Mouse (Mus musculus) layer of hippocampus, postnatal 36 days (tissue): ENCODE data around the gene Scgb3a1. TPM values are rescaled to one million over a fixed set of nuclear protein-coding genes. Genes with fewer than 3 reads are reported as not detected.

ENCODE experiments used
- DNase-seq, 2 experiments: peaks; one replicate each; pipeline ENCODE4 v3.0.0; 2022
- total RNA-seq, 2 experiments: library from RNA; stranded (reverse); gene quantifications; 2 replicates each; pipeline ENCODE4 v1.2.3; 2021

Scgb3a1 gene
- total RNA-seq, 2 experiments from 2014 or later = not detected

DNA sequence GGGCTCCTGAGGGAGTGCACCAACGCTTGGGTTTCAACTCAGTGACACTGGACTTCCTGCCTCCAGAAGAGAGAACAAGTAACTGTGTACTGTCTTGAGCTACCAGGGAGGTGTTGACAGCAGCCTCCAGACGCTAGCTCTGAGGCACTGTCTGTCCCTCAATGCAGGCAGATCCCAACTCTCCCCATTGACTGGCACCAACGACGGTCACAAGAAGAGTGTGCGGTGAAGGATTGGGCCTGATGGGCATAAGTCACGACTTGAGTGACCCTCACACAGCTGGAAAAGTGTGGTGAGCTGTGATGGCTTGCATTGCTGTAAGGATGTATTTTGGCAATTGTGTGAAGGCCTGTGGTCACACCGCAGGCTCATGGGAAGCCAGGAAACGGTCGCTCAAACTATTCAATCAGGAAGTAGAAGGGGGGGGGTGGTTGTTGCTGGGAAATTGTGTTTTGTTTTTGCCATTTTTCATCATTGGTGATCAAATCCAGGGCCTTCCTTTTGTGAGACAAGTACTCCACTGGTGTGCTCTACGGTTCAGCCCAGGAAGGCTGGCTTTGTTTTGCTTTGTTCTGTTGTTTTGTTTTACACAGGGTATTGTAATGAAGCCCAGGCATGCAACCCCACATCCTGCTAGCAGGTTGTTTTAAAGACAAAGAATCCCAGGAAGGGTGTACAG lies 4.5 kb upstream of the Scgb3a1 start:
- DNase-seq = no peak

DNA sequence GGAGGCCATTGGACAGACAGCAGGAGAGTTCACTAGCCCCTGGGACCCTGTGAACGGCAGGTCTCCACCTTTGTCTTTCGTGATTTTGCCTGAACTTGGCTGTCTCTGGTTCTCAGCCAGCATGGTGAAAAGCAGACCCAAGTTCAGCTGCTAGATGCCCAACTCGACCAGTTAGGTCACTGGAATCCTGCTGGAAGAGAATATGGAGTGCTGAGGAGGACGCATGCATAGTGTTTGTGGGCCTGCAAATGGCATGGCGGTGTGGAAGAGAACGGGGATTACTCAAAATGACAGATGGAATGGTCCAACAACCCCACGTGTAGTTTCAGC lies 4.0 kb upstream of the Scgb3a1 start:
- no peak for DNase-seq

DNA sequence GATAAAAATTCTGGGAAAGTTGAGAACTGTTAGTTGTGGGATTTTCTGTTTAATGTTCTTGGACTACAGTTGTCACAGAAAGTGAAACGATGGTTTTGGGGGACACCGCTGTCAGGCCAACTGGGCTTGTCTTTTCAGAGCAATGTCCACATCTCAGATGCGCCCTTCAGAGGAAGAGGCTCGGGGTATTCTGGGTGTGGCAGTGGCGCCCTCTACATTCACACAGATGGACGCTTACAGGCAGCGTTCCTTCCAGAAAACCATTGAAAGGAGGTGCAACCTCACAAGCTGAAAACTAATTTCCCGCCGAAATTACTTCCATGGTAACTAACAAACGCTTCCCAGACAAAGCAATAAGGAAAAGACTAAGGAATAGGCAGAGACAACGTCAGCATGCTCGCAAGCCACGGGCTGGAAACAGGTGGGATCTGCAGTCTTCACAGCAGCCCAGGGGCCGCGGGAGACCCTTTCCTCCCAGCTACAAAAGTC lies 1.1 kb upstream of the Scgb3a1 start:
- no peak for DNase-seq

DNA sequence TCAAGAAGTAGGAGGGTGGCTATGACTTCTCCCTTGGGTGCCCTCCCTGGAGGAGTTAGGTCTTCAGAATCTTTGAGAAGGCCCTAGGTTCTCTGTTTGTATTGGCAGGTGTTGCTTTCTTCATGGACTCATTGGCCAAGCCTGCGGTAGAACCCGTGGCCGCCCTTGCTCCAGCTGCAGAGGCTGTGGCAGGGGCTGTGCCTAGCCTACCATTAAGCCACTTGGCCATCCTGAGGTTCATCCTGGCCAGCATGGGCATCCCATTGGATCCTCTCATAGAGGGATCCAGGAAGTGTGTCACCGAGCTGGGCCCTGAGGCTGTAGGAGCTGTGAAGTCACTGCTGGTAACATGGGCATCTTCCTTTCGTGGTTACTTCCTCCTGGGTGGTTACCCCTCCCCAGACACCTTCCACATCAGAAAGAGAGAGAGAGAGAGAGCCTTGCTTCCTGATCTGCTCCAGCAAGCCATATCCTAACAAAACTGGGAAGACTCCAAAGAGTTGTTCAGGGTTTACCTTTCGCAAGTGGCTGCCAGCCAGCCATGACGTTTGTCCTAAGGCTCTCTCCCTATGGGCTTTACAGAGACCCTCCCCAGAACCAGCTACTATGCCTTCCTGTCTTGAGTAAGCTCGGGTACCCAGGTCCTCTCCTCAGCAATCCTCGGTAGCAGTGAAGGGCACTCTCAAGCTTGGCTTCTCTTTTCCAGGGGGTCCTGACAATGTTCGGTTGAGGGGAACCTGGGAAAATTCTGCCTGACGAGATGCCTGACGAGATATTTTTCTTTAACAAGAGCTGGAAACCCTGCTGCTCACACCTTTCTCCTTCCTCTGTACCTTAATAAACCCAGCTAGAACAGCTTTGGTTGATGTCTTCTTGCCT lies 1.1 kb downstream of the Scgb3a1 start:
- no peak for DNase-seq

DNA sequence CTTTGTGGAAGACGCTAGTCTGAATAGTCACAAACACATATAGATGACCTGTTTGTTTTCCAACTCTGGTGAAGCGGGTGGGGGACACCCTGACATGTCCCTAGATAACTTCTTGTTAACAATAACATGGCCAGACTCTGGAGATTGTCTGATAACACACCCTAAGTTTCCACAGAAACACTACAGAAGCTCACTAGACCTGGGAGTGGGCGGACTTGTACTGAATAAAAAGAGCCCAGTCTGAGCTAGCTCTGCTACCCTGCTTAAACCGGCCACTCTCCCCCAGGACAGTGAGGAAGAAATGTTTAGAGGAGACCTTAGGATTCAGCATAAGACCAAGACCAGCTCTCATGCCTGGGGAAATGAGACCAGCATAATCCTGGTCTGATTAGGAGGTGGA lies 2.1 kb downstream of the Scgb3a1 start:
- no peak for DNase-seq

DNA sequence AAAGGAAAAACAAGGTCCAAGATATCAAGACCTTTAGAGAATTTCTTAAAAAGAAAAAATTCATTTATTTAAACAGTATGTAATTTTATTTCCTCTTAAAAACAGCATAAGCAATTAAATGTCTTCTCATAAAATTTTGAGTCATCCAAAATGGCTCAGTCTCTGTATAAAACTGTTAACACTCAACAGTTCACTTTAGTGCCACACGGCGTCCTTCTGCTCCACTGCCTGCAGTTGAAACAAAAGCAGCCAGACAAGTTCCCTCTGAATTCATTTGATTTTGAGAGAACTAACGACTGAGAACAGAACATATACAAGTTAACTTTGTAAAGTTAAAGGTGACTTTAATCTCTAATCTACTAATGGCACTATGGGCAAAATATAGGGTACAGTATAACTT lies 10.0 kb downstream of the Scgb3a1 start:
- no peak for DNase-seq

DNA sequence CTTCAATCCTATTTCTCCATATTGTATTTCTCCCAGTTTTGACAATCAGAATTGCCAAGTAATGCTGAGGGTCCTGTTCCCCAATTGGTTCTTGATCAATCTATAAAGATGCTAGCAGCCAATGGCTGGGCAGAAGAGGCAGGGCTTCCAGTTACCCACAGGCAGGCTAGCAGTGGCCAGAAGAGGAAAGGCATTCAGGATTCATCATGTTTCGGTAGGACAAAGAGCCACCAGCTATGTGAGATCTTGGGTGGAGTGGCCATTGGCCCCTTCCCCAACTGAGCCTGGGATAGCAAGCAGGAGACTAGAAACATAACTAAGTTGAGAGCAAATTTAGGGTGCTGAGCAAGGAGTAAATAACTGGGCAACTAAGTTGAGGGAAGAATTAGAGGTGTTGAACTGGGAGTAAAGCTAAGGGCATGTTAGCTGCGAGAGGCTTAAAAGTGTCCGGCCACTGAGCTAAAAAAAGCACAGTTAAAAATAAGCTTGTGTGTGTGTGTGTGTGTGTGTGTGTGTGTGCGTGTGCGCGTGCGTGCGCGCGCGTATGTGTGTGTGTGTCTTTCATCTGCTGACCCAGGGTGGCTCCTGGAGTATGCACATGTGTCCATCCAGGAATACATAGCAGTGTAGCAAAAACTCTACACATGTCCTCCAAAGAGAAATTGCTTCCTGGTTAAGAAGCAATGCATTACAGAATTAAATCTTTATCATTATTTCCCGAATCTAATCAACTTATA lies 21.0 kb downstream of the Scgb3a1 start:
- no peak for DNase-seq

DNA sequence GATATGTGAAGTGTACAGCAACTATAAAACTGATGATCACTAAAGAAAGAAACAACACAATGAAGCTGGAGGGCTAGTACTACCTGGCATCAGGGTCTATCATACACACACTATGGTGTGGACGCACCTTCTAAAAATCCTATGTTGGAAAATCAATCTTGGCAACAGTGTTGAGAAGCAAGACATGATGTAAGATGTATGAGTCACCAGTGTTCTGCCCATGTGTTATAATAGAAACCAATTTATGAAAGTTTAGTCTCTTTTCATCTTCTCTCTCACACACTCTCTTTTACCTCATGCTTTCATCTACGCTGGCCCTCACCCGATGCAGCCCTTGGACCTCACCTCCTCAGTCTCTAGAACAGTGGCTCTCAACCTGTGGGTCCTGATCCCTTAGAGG lies 31.6 kb downstream of the Scgb3a1 start:
- no peak for DNase-seq

DNA sequence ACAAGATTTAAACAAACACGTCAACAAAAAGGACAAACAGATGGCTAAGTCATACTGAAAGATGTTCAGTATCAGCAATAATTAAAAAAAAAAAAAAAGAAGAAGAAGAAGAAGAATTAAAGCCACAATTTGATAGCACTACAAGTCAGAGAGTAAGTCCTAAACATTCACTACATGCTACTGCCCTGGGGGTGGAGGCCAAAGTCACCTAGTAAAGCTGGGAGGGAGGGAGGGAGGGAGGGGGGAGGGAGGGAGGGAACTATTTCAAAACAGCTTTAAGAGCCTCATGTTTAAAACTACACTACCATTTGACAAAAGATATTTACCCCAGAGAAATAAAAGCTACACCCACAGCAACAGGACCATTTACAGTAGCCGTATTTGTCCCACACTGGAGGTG lies 32.3 kb downstream of the Scgb3a1 start:
- no peak for DNase-seq

DNA sequence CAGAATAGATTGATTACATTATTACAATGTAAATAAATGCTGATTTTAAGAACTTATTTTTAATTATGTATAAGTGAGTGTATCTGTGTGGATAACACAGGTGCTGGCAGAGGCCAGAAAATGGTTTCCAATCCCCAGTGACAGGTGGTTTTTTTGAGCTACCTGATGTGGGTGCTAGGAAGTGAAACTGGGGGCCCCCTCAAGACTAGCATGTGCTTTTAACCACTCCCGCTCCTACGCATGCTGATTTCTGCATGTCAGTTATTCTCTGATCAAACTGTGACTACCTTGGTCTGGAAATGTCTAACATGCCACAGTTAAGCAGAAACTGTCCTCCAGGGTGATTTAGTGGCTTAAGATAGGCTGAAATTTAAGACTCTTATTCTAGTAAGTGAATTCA lies 33.1 kb downstream of the Scgb3a1 start:
- DNase-seq = no peak

DNA sequence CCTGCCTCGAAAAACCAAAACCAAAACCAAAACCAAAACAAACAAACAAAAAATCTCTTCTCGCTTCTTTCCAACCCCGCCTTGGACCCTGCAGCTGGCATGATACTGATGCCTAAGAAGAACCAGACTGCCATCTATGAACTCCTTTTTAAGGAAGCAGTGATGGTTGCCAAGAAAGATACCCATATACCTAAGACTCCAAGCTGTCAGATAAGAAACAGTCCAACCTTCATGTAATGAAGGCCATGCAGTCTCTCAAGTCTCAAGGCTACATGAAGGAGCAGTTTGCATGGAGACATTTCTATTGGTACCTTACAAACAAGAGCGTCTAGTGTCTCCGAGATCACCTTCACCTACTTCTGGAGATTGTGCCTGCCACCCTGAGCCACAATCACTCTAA lies 34.4 kb downstream of the Scgb3a1 start:
- no peak for DNase-seq

DNA sequence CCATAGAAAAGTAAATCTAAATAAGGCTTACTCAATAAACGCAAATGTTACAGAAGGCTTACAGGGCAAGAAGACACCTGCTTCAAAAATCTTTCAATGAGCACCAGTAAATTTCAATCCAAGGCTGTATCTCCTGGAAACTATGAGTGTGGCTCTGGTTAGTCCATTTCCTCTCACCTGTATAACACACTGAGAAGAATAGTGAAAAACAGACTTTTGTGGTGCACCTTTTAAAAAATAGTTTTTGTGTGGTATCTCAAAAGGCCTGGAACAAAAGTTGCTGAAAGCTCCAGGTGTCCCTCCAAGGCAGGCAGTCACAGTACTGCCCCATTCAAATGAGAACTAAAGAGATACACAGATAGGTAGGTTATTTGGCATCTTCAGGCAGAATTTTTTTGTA lies 35.7 kb downstream of the Scgb3a1 start:
- no peak for DNase-seq

DNA sequence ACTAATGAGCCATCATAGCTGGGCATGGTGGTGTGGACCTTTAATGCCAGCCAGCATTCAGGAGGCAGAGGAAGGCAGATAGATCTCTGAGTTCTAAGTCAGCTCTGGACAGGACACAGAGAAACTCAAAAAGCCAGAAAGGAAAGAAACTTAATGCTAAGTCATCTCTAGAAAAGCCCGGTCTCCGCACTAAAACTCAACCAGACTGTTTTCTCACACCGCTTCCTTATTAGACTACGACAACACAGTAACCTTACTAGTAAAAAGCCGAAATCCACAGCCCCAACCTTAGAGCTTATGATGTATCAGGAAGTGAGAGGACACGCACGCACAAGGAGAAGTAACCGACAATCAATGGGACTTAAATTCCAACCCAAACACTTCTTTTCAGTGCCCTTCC lies 38.6 kb downstream of the Scgb3a1 start:
- DNase-seq = no peak

DNA sequence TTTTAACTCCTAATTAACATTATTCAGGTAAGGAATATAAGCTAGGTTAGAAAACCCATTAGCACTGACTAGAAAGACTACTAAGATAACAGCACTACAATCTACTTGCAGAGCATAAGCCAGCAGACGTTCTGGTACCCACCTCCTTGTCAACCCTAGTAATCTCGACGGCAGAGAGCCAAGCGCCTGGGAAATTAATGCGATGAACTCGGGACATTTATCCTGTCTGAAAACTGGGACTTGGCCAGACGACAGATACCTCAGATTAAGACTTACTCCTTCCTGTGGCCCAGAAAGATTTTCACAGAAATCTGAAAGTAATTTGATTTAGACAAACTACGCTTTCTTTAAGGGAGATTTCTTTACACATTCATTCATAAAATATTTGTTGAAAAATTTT lies 41.4 kb downstream of the Scgb3a1 start:
- no peak for DNase-seq

DNA sequence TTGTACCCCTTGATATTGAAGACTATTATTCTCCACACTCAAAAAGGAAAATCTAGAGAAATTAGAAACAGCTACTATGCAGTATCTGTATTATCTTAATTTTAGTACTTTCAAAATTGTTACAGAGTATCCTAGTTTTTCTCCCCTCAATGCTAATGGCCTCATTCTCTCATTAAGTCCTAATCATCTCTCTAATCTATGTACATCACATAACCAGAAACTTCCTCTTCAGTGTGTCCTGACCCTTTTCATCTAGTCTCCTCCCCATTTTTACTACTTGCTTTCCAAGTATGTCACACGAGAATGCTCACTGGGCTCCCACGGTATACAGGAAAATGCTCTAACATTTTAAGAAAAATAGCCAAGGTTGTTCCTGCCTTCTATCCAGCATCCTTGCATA lies 44.4 kb downstream of the Scgb3a1 start:
- DNase-seq = no peak

DNA sequence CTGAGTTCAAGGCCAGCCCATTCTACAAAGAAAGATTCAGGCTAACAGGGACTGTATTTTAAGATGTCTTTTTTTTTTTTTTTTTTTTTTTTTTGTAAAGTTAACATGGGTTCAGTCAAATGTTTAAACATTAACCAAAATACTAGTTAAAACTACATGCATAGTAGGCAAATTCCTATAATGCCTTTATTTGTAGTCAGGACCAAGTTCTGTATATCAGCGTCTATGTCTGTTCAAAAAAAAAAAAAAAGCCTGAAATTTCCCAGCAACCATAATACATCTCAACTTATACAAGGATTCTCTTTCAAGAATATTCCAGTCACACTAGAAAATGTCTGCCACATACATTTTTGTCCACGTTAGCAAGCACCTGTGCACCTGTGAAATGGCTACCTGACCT lies 47.3 kb downstream of the Scgb3a1 start:
- no peak for DNase-seq

DNA sequence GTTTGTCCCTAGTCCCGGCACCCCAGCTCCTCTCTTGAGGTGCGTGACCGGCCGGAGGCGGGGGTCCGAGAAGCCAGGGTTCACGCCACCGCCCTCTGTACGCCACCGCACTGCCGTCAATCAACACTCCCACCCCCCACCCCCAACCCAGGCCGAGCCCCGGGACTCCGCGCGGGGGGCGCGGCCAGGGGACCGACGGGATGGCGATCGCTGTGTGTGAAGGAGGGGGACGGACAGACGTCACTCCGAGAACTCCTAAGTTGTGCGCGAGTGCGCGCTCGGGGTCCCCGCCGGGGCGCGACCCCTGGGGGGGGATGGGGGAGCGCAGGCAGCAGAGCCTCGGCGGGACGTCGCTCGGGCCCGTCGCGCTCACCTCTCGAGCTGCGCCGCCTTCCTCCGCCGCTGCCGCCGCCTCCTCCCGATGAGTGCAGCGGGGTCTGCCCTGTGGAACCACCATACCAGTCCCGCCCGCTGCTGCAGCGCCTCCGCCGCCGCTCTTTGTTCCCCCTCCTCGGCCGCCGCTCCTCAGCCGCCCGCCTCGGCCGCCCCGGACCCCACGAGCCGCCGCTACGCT lies 48.7 kb downstream of the Scgb3a1 start:
- peak in 1 of 2 experiments; percentile 31 for DNase-seq

DNA sequence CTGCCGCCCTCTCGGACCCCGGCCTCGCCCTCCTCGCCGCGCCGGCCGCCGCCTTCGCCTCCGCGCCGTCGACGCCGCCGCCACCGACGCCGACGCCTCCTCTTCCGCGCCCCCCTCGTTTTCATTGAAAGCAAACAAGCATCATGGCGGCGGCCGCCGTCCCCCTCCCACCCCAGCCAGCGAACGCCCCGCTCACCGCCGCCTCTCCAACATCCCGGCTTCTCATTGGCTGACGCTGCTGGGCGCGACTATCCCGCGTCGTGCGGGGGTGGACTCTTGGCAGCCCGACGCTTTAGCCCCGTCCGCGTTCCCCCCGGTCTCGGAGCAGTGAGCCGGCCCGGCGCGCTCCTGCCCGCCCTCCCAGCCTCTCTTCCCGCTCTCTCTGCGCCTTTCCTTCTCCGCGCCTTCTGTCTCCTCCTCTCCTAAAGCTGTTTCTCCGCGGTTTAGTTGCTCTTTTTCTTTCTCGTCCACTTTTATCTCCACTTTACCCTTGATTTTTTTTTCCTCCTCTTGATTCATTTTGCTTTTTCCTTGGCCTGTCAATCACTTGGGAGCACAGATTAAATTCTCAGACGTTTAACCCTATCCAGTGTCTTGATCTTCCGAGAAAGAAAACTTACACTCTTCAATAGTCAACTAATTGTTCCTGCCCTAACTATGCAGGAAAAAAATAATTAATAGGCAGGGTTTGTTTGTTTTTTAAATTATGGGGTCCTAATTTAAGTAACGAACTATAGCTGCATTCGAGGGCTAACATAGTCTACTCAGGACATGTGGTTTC lies 49.3 kb downstream of the Scgb3a1 start, which contains the start of gene Cnot6:
Gene Cnot6 (minus strand): TSS at position 169 of the 781 bp plus-strand sequence.
- peak; percentile 97 to 98 for DNase-seq

DNA sequence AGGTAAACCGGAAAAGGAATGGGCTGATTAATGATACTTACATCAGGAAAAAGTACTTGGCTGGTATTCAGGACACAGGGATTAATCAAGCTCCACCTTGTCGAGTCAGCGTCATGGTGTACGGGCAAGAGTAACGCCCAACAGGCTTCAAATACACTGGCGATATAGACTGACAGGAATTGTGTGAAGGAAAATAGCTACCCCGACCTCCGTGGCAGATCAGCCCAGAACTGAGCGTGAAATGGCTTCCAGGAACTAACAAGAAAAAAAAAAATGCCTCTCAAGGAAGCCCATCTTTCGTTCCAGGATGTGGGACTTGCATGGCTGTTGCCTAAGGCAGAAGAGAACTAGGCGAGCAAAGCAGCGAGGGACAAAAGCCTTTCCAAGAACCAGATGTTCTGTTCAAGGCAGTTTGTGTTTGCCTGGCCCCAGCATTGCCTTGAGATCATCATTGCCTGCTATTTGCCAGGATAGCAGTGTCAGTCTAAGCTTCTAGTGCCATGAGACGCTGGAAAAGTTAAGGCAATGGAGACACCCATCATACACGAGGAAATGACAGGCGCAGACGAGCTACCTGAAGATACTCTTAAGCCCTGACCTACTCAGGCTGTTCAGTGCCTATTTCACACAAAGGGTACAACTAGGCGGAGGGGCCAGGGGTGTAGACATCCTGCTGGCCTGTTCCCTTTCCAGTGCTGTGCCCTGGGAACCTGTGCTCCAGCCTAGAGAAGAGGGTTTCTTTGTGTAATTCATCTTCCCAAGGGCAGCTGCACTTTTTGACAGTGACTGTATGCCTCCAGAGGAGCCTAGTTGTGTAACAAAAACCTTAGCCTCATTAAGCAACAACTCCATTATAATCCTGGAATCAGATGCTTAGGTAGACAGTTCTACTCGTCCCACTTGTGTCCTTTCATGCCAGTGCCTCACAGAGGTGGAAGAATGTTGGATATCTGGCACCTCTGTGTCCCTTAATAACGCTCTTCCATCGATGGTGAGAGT lies 50.2 kb downstream of the Scgb3a1 start:
- no peak for DNase-seq
